Mouse (Mus musculus) heart, adult 2 months (tissue): Measurements from ENCODE around the gene Necap2. TPM values are rescaled to one million over a fixed set of nuclear protein-coding genes. Genes with fewer than 3 reads are reported as not detected.

Source experiments
- DNase-seq, 2 experiments: peaks; one replicate each; pipeline ENCODE4 v3.0.0; 2021
- H3K27ac ChIP-seq: fragments of 200-600 bp; 2 replicates; pipeline ENCODE4 v1.8.1; 2022
- H3K27me3 ChIP-seq: fragments of 200-500 bp; 2 replicates; pipeline ENCODE4 v1.6.1; 2012; ENCODE audit warnings: mild to moderate bottlenecking, low read length, inconsistent platforms, mixed read lengths; ENCODE audit not compliant: control insufficient read depth, insufficient read depth
- H3K36me3 ChIP-seq: fragments of 200-500 bp; 2 replicates; pipeline ENCODE4 v1.6.1; 2012; ENCODE audit warnings: low read length, inconsistent platforms; ENCODE audit not compliant: control insufficient read depth, insufficient read depth
- H3K4me1 ChIP-seq: fragments of 200-500 bp; 2 replicates; pipeline ENCODE4 v1.6.1; 2011; ENCODE audit warnings: low read length; ENCODE audit not compliant: control insufficient read depth, insufficient read depth
- H3K4me3 ChIP-seq: fragments of 200-600 bp; 2 replicates; pipeline ENCODE4 v1.8.1; 2022
- H3K79me2 ChIP-seq: fragments of 200-500 bp; replicated peaks from 2 replicates; pipeline ENCODE4 v1.6.1; 2012; ENCODE audit warnings: mild to moderate bottlenecking, inconsistent platforms, low read length, moderate library complexity, mixed read lengths; ENCODE audit not compliant: control insufficient read depth, insufficient read depth
- H3K9ac ChIP-seq: fragments of 200-500 bp; 2 replicates; pipeline ENCODE4 v1.6.1; 2012; ENCODE audit warnings: low read depth, mild to moderate bottlenecking, control low read depth, inconsistent platforms, low read length, mixed read lengths
- CTCF ChIP-seq: fragments of 200-600 bp; IDR thresholded peaks from 2 replicates; pipeline ENCODE4 v1.8.1; 2022; ENCODE audit warnings: antibody characterized with exemption, mild to moderate bottlenecking, moderate library complexity
- EP300 ChIP-seq: fragments of 200-500 bp; IDR thresholded peaks from 2 replicates; pipeline ENCODE4 v1.6.1; 2011; ENCODE audit warnings: low read depth, low read length, control low read depth; ENCODE audit not compliant: insufficient read depth
- POLR2A ChIP-seq: fragments of 200-500 bp; IDR thresholded peaks from 2 replicates; pipeline ENCODE4 v1.6.1; 2011; ENCODE audit warnings: mild to moderate bottlenecking, low read depth, low read length, control low read depth; ENCODE audit not compliant: insufficient read depth
- WGBS: fragments of 180-500 bp; shearing (Covaris S2); methylation state at CpG from one replicate; pipeline ENCODE4 v1.1.7; 2018; 5-methylcytosine and 5-hydroxymethylcytosine counted together
- intact Hi-C: fragments of 180-260 bp; cut with DNase I; formaldehyde crosslinking; loops from one replicate; pipeline ENCODE4 v1.15.1; 2025
- polyA plus RNA-seq: library from polyadenylated mRNA; depleted of rRNA; stranded (reverse); fragments of >200 nt; gene quantifications from 2 replicates; pipeline ENCODE4 v1.2.3, GENCODE M21; 2012
- total RNA-seq, 2 experiments: library from RNA; stranded (reverse); gene quantifications; 2 replicates each; pipeline ENCODE4 v1.2.3; 2021

Gene Necap2
- total and polyA plus RNA-seq, 3 experiments, result 13.9 to 21.2 (median 14.9) TPM

- no peaks in the 10 kb centered on the region for H3K36me3 ChIP-seq
- H3K4me1 ChIP-seq, result no peaks in the 10 kb centered on the region
- no peaks in the 10 kb centered on the region for H3K27me3 ChIP-seq
- no peak overlapping the region for H3K4me3 ChIP-seq
- no peak overlapping the region for H3K9ac ChIP-seq
- H3K27ac ChIP-seq, result no peak overlapping the region
- intact Hi-C loops, result no loop called here
- H3K79me2 ChIP-seq, result no peaks in the 10 kb centered on the region
- TF ChIP-seq POLR2A (no peak), EP300 (no peak), CTCF (no peak)
- DNase-seq, result no peak
- 75% methylated on average over 5 of the region's 5 CpGs for WGBS
These were observed 21.8 kb upstream of the Necap2 start for GRCm38 (mm10) chr4:141099956-141100355.

GRCm38 (mm10) chr4:141098935-141099334, 20.8 kb upstream of the Necap2 start:
- Histone ChIP-seq H3K4me3 (no peak overlapping the region), H3K9ac (no peak overlapping the region), H3K27me3 (no peaks in the 10 kb centered on the region), H3K36me3 (no peaks in the 10 kb centered on the region), H3K79me2 (no peaks in the 10 kb centered on the region), H3K4me1 (no peaks in the 10 kb centered on the region), H3K27ac (no peak overlapping the region)
- 54% methylated on average over 4 of the region's 4 CpGs for WGBS
- TF ChIP-seq EP300 (no peak), POLR2A (no peak), CTCF (no peak)
- intact Hi-C loops, result no loop called here
- no peak for DNase-seq

GRCm38 (mm10) chr4:141096710-141097109, 18.6 kb upstream of the Necap2 start:
- Histone ChIP-seq H3K4me1 (no peaks in the 10 kb centered on the region), H3K27ac (no peak overlapping the region), H3K27me3 (no peaks in the 10 kb centered on the region), H3K4me3 (no peak overlapping the region), H3K9ac (no peak overlapping the region), H3K79me2 (no peaks in the 10 kb centered on the region), H3K36me3 (no peaks in the 10 kb centered on the region)
- intact Hi-C loops, result no loop called here
- DNase-seq, result no peak
- TF ChIP-seq EP300, result no peak
- no peak for TF ChIP-seq POLR2A
- no peak for TF ChIP-seq CTCF
- 22% methylated on average over 9 of the region's 9 CpGs for WGBS

- Histone ChIP-seq H3K36me3 (no peaks in the 10 kb centered on the region), H3K27me3 (no peaks in the 10 kb centered on the region), H3K9ac (no peak overlapping the region), H3K4me3 (no peak overlapping the region), H3K4me1 (no peaks in the 10 kb centered on the region), H3K79me2 (no peaks in the 10 kb centered on the region), H3K27ac (no peak overlapping the region)
- TF ChIP-seq POLR2A (no peak), CTCF (no peak), EP300 (no peak)
- intact Hi-C loops, result no loop called here
- 72% methylated on average over 10 of the region's 10 CpGs for WGBS
- no peak for DNase-seq
These were observed 16.9 kb upstream of the Necap2 start for GRCm38 (mm10) chr4:141095016-141095415.

- Histone ChIP-seq H3K79me2 (no peaks in the 10 kb centered on the region), H3K4me1 (no peaks in the 10 kb centered on the region)
These were observed 10.6 kb upstream of the Necap2 start for GRCm38 (mm10) chr4:141088714-141089113.

GRCm38 (mm10) chr4:141088033-141088432, 9.9 kb upstream of the Necap2 start, which contains the start of gene Spata21:
Gene Spata21, plus strand, starts transcription at chr4:141088333.
- intact Hi-C loops, result no loop called here
- Histone ChIP-seq H3K27ac (no peak within 1 kb of the TSS), H3K27me3 (no peaks in the 10 kb centered on the region), H3K79me2 (no peaks in the 10 kb centered on the region), H3K9ac (no peak within 1 kb of the TSS), H3K4me3 (no peak within 1 kb of the TSS), H3K4me1 (no peaks in the 10 kb centered on the region), H3K36me3 (no peaks in the 10 kb centered on the region)
- no peak for DNase-seq
- 76% methylated on average over 6 of the region's 6 CpGs for WGBS
- no peak for TF ChIP-seq CTCF
- no peak for TF ChIP-seq POLR2A
- TF ChIP-seq EP300, result no peak

More at GRCm38 (mm10) chr4:141088714-141089113, 10.6 kb upstream of the Necap2 start:
- Histone ChIP-seq H3K36me3 (no peaks in the 10 kb centered on the region), H3K9ac (no peak overlapping the region), H3K27me3 (no peaks in the 10 kb centered on the region), H3K27ac (no peak overlapping the region), H3K4me3 (no peak overlapping the region)
- no peak for TF ChIP-seq EP300
- TF ChIP-seq CTCF, result no peak
- TF ChIP-seq POLR2A, result no peak
- WGBS, result 54% methylated on average over 9 of the region's 9 CpGs
- intact Hi-C loops, result no loop called here
- no peak for DNase-seq
